Mouse (Mus musculus): Measurements from ENCODE around the gene Gm21969.

- TF ChIP-seq POLR2A (IDR thresholded peaks at IDR 0.05; ENCODE audit: insufficient read depth, low read depth, low read length), result no peak
- TF ChIP-seq CTCF (IDR thresholded peaks at IDR 0.05; ENCODE audit: insufficient read depth, low read depth, low read length), result no peak
Measured at GRCm38 (mm10) chr4:139598950-139599518, 4.0 kb upstream of the Gm21969 start.
